Mouse (Mus musculus) heart, embryonic 13.5 days (tissue): ENCODE data around the gene Cstad. TPM values are rescaled to one million over a fixed set of nuclear protein-coding genes. Genes with fewer than 3 reads are reported as not detected.

Source experiments
- ATAC-seq: fragments of 200-750 bp; cut with Nextera tagmentation; 2 replicates; pipeline ENCODE4 v1.8.0; 2017; ENCODE audit warnings: moderate TSS enrichment; ENCODE audit not compliant: insufficient number of reproducible peaks, low FRiP score, low TSS enrichment; ENCODE audit errors: extremely low read depth
- H3K27ac ChIP-seq: fragments of 300-500 bp; sonication (generic); replicated peaks from 2 replicates; pipeline ENCODE4 v1.5.1; 2015; ENCODE audit warnings: moderate library complexity, mild to moderate bottlenecking, inconsistent platforms
- H3K27me3 ChIP-seq: fragments of 300-500 bp; sonication (generic); replicated peaks from 2 replicates; pipeline ENCODE4 v1.6.1; 2015; ENCODE audit warnings: mild to moderate bottlenecking, inconsistent platforms
- H3K36me3 ChIP-seq: fragments of 300-500 bp; sonication (generic); 2 replicates; pipeline ENCODE4 v1.6.1; 2015; ENCODE audit warnings: mild to moderate bottlenecking, inconsistent platforms
- H3K4me1 ChIP-seq: fragments of 300-500 bp; sonication (generic); 2 replicates; pipeline ENCODE4 v1.6.1; 2015; ENCODE audit warnings: inconsistent platforms
- H3K4me2 ChIP-seq: fragments of 300-500 bp; sonication (generic); 2 replicates; pipeline ENCODE4 v1.6.1; 2015; ENCODE audit warnings: inconsistent platforms, mild to moderate bottlenecking, moderate library complexity
- H3K4me3 ChIP-seq: fragments of 300-500 bp; sonication (generic); 2 replicates; pipeline ENCODE4 v1.5.1; 2015; ENCODE audit warnings: moderate library complexity, mild to moderate bottlenecking, inconsistent platforms
- H3K9ac ChIP-seq: fragments of 300-500 bp; sonication (generic); 2 replicates; pipeline ENCODE4 v1.6.1; 2015; ENCODE audit warnings: inconsistent platforms, mild to moderate bottlenecking, moderate library complexity
- H3K9me3 ChIP-seq: fragments of 300-500 bp; sonication (generic); 2 replicates; pipeline ENCODE4 v1.6.1; 2016; ENCODE audit warnings: inconsistent platforms
- WGBS: fragments of 180-500 bp; shearing (Covaris S2); methylation state at CpG from one replicate; pipeline ENCODE4 v1.1.7; 2015; ENCODE audit warnings: mixed read lengths; 5-methylcytosine and 5-hydroxymethylcytosine counted together
- polyA plus RNA-seq: library from polyadenylated mRNA; unstranded; fragments of >200 nt; fragmentation: Nextera tagmentation; extraction: Ambion mirVana; gene quantifications from 2 replicates; pipeline ENCODE4 v1.2.1, GENCODE M21; 2015

Cstad gene
- polyA plus RNA-seq, 1 experiment from 2014 or later, result 2.4 TPM

GRCm38 (mm10) chr2:30599621-30600020 lies 4.8 kb downstream of the Cstad start:
- Histone ChIP-seq H3K4me3 (no peak overlapping the region), H3K27ac (peak overlapping the region; percentile 92), H3K4me1 (peaks cover 54% of the 10 kb centered on the region), H3K9ac (no peak overlapping the region), H3K27me3 (no peaks in the 10 kb centered on the region), H3K36me3 (no peaks in the 10 kb centered on the region), H3K4me2 (no peak overlapping the region), H3K9me3 (no peaks in the 10 kb centered on the region)
- no peak for ATAC-seq
- WGBS, result 54% methylated on average over 3 of the region's 3 CpGs

GRCm38 (mm10) chr2:30600291-30600690 lies 5.5 kb downstream of the Cstad start:
- Histone ChIP-seq H3K27ac (peak overlapping the region; percentile 92), H3K4me3 (peak overlapping the region; percentile 30), H3K27me3 (no peaks in the 10 kb centered on the region), H3K4me2 (peak overlapping the region; percentile 67), H3K4me1 (peaks cover 57% of the 10 kb centered on the region), H3K36me3 (no peaks in the 10 kb centered on the region), H3K9me3 (no peaks in the 10 kb centered on the region), H3K9ac (peak overlapping the region; percentile 79)
- ATAC-seq, result no peak
- 5% methylated on average over 9 of the region's 9 CpGs for WGBS

GRCm38 (mm10) chr2:30600965-30601841 lies 6.4 kb downstream of the Cstad start:
- Histone ChIP-seq H3K36me3 (no peaks in the 10 kb centered on the region), H3K4me1 (peaks cover 61% of the 10 kb centered on the region), H3K9me3 (no peaks in the 10 kb centered on the region), H3K9ac (peak overlapping the region; percentile 79), H3K4me2 (peak overlapping the region; percentile 67), H3K27ac (peak overlapping the region; percentile 92), H3K27me3 (no peaks in the 10 kb centered on the region), H3K4me3 (peak overlapping the region; percentile 30)
- no peak for ATAC-seq
- 6% methylated on average over 18 of the region's 20 CpGs for WGBS

- H3K4me2 ChIP-seq, result no peak overlapping the region
- no peaks in the 10 kb centered on the region for H3K36me3 ChIP-seq
- 0 out of 2 replicates have a peak, but pooled peaks cover 3% of the 10 kb centered on the region for H3K27me3 ChIP-seq
- H3K9ac ChIP-seq, result no peak overlapping the region
- H3K4me3 ChIP-seq, result no peak overlapping the region
- H3K4me1 ChIP-seq, result peaks cover 73% of the 10 kb centered on the region
- no peak for ATAC-seq
- no peak overlapping the region for H3K27ac ChIP-seq
- no peaks in the 10 kb centered on the region for H3K9me3 ChIP-seq
Observed at GRCm38 (mm10) chr2:30602451-30602850, 7.6 kb downstream of the Cstad start.

GRCm38 (mm10) chr2:30603731-30604130 lies 8.9 kb downstream of the Cstad start:
- Histone ChIP-seq H3K36me3 (no peaks in the 10 kb centered on the region), H3K9me3 (no peaks in the 10 kb centered on the region), H3K9ac (peak overlapping the region; percentile 19; the same call in 1 of the 2 replicates), H3K4me2 (no peak overlapping the region), H3K27me3 (0 out of 2 replicates have a peak, but pooled peaks cover 3% of the 10 kb centered on the region), H3K27ac (no peak overlapping the region), H3K4me3 (no peak overlapping the region), H3K4me1 (peaks cover 81% of the 10 kb centered on the region)
- no peak for ATAC-seq
- WGBS, result 62% methylated on average over 5 of the region's 5 CpGs

- H3K4me1 ChIP-seq, result peaks cover 74% of the 10 kb centered on the region
- peak overlapping the region; percentile 66 for H3K4me2 ChIP-seq
- H3K27ac ChIP-seq, result peak overlapping the region; percentile 76
- 0 out of 2 replicates have a peak, but pooled peaks have one; percentile 28 for ATAC-seq
- peak overlapping the region; percentile 24 for H3K4me3 ChIP-seq
- 3% methylated on average over 32 of the region's 32 CpGs for WGBS
- 0 out of 2 replicates have a peak, but pooled peaks cover 3% of the 10 kb centered on the region for H3K27me3 ChIP-seq
- H3K36me3 ChIP-seq, result no peaks in the 10 kb centered on the region
- no peaks in the 10 kb centered on the region for H3K9me3 ChIP-seq
- H3K9ac ChIP-seq, result peak overlapping the region; percentile 74
Observed at GRCm38 (mm10) chr2:30604880-30605761, 10.3 kb downstream of the Cstad start.

- Histone ChIP-seq H3K4me1 (peaks cover 68% of the 10 kb centered on the region), H3K36me3 (no peaks in the 10 kb centered on the region), H3K27ac (peak overlapping the region; percentile 76), H3K27me3 (0 out of 2 replicates have a peak, but pooled peaks cover 3% of the 10 kb centered on the region), H3K9ac (peak overlapping the region; percentile 74), H3K4me2 (peak overlapping the region; percentile 66), H3K9me3 (no peaks in the 10 kb centered on the region), H3K4me3 (no peak overlapping the region)
- no peak for ATAC-seq
- WGBS, result 3% methylated on average over 4 of the region's 6 CpGs
Observed at GRCm38 (mm10) chr2:30605762-30606051, 10.9 kb downstream of the Cstad start.

- Histone ChIP-seq H3K4me3 (no peak overlapping the region), H3K4me1 (peaks cover 59% of the 10 kb centered on the region), H3K9ac (peak overlapping the region; percentile 28), H3K27ac (peak overlapping the region; percentile 76; the same call in 1 of the 2 replicates), H3K4me2 (peak overlapping the region; percentile 18; the same call in 1 of the 2 replicates), H3K9me3 (no peaks in the 10 kb centered on the region), H3K36me3 (no peaks in the 10 kb centered on the region), H3K27me3 (0 out of 2 replicates have a peak, but pooled peaks cover 3% of the 10 kb centered on the region)
- no peak for ATAC-seq
- WGBS, result 32% methylated on average over 23 of the region's 23 CpGs
Observed at GRCm38 (mm10) chr2:30606621-30607052, 11.8 kb downstream of the Cstad start.

GRCm38 (mm10) chr2:30607941-30608340 lies 13.1 kb downstream of the Cstad start:
- Histone ChIP-seq H3K4me2 (no peak overlapping the region), H3K36me3 (no peaks in the 10 kb centered on the region), H3K4me1 (peaks cover 47% of the 10 kb centered on the region), H3K27ac (0 out of 2 replicates have a peak overlapping the region, but pooled peaks have one; percentile 20), H3K9ac (no peak overlapping the region), H3K4me3 (no peak overlapping the region), H3K27me3 (0 out of 2 replicates have a peak, but pooled peaks cover 3% of the 10 kb centered on the region), H3K9me3 (no peaks in the 10 kb centered on the region)
- no peak for ATAC-seq
- WGBS, result 57% methylated on average over 8 of the region's 8 CpGs

GRCm38 (mm10) chr2:30608690-30609201 lies 13.9 kb downstream of the Cstad start:
- no peak overlapping the region for H3K4me2 ChIP-seq
- H3K4me1 ChIP-seq, result peaks cover 49% of the 10 kb centered on the region
- no peaks in the 10 kb centered on the region for H3K9me3 ChIP-seq
- no peaks in the 10 kb centered on the region for H3K36me3 ChIP-seq
- no peak overlapping the region for H3K4me3 ChIP-seq
- WGBS, result 86% methylated on average over 10 of the region's 10 CpGs
- ATAC-seq, result no peak
- H3K27me3 ChIP-seq, result 0 out of 2 replicates have a peak, but pooled peaks cover 3% of the 10 kb centered on the region
- no peak overlapping the region for H3K9ac ChIP-seq
- no peak overlapping the region for H3K27ac ChIP-seq

- H3K9me3 ChIP-seq, result no peaks in the 10 kb centered on the region
- peak overlapping the region; percentile 73 for H3K27ac ChIP-seq
- peaks cover 19% of the 10 kb centered on the region for H3K4me1 ChIP-seq
- H3K4me2 ChIP-seq, result peak overlapping the region; percentile 64
- peak overlapping the region; percentile 37 for H3K4me3 ChIP-seq
- H3K9ac ChIP-seq, result peak overlapping the region; percentile 75
- no peaks in the 10 kb centered on the region for H3K27me3 ChIP-seq
- 2% methylated on average over 18 of the region's 18 CpGs for WGBS
- no peak for ATAC-seq
- H3K36me3 ChIP-seq, result no peaks in the 10 kb centered on the region
Observed at GRCm38 (mm10) chr2:30613574-30613973, 18.7 kb downstream of the Cstad start.
